In the genomic region with DNA sequence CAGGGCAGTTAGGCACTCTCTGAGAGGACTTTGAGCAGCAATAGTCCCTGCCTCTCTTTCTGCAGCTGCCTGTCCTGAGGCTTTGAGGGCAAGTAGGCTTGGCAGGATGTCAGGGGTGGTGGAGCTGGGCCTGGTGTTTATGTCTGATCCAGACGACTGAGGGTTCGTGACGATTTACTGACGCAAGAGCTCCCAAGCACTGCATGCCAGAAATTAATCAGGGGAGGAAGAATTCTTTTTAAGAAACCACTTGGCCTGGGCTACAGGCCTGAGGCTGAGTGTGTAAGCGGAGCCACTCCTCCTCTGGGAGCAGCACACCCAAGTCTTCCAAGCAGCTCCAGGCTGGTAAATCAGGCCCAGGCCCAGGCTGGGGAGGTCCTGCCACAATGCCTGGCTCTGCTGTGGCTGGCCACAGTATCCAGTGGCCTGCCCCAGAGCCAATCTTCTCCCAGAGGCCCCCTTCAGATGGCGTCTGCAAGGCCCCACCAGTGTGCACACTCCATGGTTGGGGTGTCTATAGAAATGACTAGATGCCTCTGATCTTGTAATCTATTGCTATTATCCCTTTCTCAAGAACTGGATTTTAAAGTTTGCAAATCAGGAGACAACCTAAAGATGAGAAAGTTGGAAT, we compare ENCODE assay signal across 8 mouse cellular contexts.
DNase-seq lines count a peak whose midpoint lies in the region; ATAC-seq lines count a peak whose summit lies in the region.

No protein-coding gene starts in this region.

- WGBS in limb, embryonic 11.5 days = 31% methylated on average over 6 of the region's 6 CpGs
- WGBS in limb, embryonic 10.5 days = 49% methylated on average over 6 of the region's 6 CpGs
- 61% methylated on average over 6 of the region's 6 CpGs for WGBS in embryonic facial prominence, embryonic 11.5 days
- WGBS in heart, embryonic 10.5 days = 51% methylated on average over 6 of the region's 6 CpGs
- WGBS in kidney, embryonic 14.5 days = 34% methylated on average over 6 of the region's 6 CpGs
- WGBS in liver, embryonic 11.5 days = 60% methylated on average over 6 of the region's 6 CpGs

- no peak overlapping the region for H3K4me2 ChIP-seq in limb, embryonic 11.5 days (ENCODE audit: low read depth, severe bottlenecking)
- H3K4me2 ChIP-seq in embryonic facial prominence, embryonic 11.5 days (ENCODE audit: low read depth, low read length) = no peak overlapping the region
- no peak overlapping the region for H3K4me2 ChIP-seq in kidney, embryonic 14.5 days (replicated peaks; ENCODE audit: low read depth, low read length)
- H3K4me2 ChIP-seq in liver, embryonic 11.5 days = no peak overlapping the region

- no peak overlapping the region for H3K9ac ChIP-seq in limb, embryonic 11.5 days (ENCODE audit: low read length)
- H3K9ac ChIP-seq in embryonic facial prominence, embryonic 11.5 days (replicated peaks; ENCODE audit: low read length) = no peak overlapping the region
- H3K9ac ChIP-seq in kidney, embryonic 14.5 days (ENCODE audit: low read depth, low read length) = no peak overlapping the region
- H3K9ac ChIP-seq in liver, embryonic 11.5 days (ENCODE audit: low read depth, low read length) = no peak overlapping the region

- peak; percentile 24 for DNase-seq in limb, embryonic 11.5 days (ENCODE audit: low spot score)
- no peak for DNase-seq in limb, embryonic 10.5 days (ENCODE audit: low spot score)
- DNase-seq in embryonic facial prominence, embryonic 11.5 days (ENCODE audit: low spot score) = peak; percentile 17
- DNase-seq in heart, embryonic 10.5 days (ENCODE audit: low spot score) = no peak
- DNase-seq in liver, embryonic 11.5 days (ENCODE audit: low spot score) = no peak
- peak; percentile 30 for DNase-seq in right cerebral cortex, postnatal 25 days
- DNase-seq in cerebellum, adult 9-10 months = no peak

- peaks cover 7% of the 10 kb centered on the region; the same call in 1 of the 2 replicates for H3K4me1 ChIP-seq in limb, embryonic 11.5 days (ENCODE audit: control insufficient read depth, insufficient read depth, low read length)
- peaks cover 16% of the 10 kb centered on the region for H3K4me1 ChIP-seq in limb, embryonic 10.5 days
- H3K4me1 ChIP-seq in embryonic facial prominence, embryonic 11.5 days (ENCODE audit: control insufficient read depth, insufficient read depth, low read length) = no peaks in the 10 kb centered on the region
- peaks cover 24% of the 10 kb centered on the region for H3K4me1 ChIP-seq in heart, embryonic 10.5 days
- peaks cover 11% of the 10 kb centered on the region; the same call in 1 of the 2 replicates for H3K4me1 ChIP-seq in kidney, embryonic 14.5 days (ENCODE audit: control insufficient read depth, insufficient read depth, low read length)
- peaks cover 19% of the 10 kb centered on the region for H3K4me1 ChIP-seq in liver, embryonic 11.5 days (replicated peaks; ENCODE audit: control insufficient read depth, insufficient read depth, low read length)

- H3K9me3 ChIP-seq in limb, embryonic 11.5 days (ENCODE audit: control insufficient read depth, low read length) = no peaks in the 10 kb centered on the region
- no peaks in the 10 kb centered on the region for H3K9me3 ChIP-seq in limb, embryonic 10.5 days (replicated peaks)
- H3K9me3 ChIP-seq in embryonic facial prominence, embryonic 11.5 days (replicated peaks; ENCODE audit: control insufficient read depth, low read length) = no peaks in the 10 kb centered on the region
- H3K9me3 ChIP-seq in heart, embryonic 10.5 days = no peaks in the 10 kb centered on the region
- H3K9me3 ChIP-seq in kidney, embryonic 14.5 days (ENCODE audit: control insufficient read depth, low read length) = no peaks in the 10 kb centered on the region
- no peaks in the 10 kb centered on the region for H3K9me3 ChIP-seq in liver, embryonic 11.5 days (ENCODE audit: control insufficient read depth, low read length)

- H3K36me3 ChIP-seq in limb, embryonic 11.5 days (ENCODE audit: control insufficient read depth, insufficient read depth, low read length) = peaks cover 3% of the 10 kb centered on the region; the same call in 1 of the 2 replicates
- no peaks in the 10 kb centered on the region for H3K36me3 ChIP-seq in limb, embryonic 10.5 days
- no peaks in the 10 kb centered on the region for H3K36me3 ChIP-seq in embryonic facial prominence, embryonic 11.5 days (replicated peaks; ENCODE audit: control insufficient read depth, insufficient read depth, low read depth, low read length)
- no peaks in the 10 kb centered on the region for H3K36me3 ChIP-seq in heart, embryonic 10.5 days
- no peaks in the 10 kb centered on the region for H3K36me3 ChIP-seq in kidney, embryonic 14.5 days (ENCODE audit: control insufficient read depth, insufficient read depth, low read length)
- no peaks in the 10 kb centered on the region for H3K36me3 ChIP-seq in liver, embryonic 11.5 days (ENCODE audit: control insufficient read depth, insufficient read depth, low read length)

- ATAC-seq in limb, embryonic 11.5 days (ENCODE audit: insufficient number of reproducible peaks, low FRiP score, low TSS enrichment, low read depth) = no peak
- ATAC-seq in embryonic facial prominence, embryonic 11.5 days (replicated peaks; ENCODE audit: insufficient number of reproducible peaks, low FRiP score, low TSS enrichment, low read depth) = 0 out of 2 replicates have a peak, but pooled peaks have one; percentile 39
- peak; percentile 72 for ATAC-seq in kidney, embryonic 14.5 days (ENCODE audit: low FRiP score, low TSS enrichment)
- no peak for ATAC-seq in liver, embryonic 11.5 days (replicated peaks; ENCODE audit: low FRiP score)

- H3K27me3 ChIP-seq in limb, embryonic 11.5 days (ENCODE audit: control insufficient read depth, insufficient read depth, low read length) = no peaks in the 10 kb centered on the region
- H3K27me3 ChIP-seq in limb, embryonic 10.5 days (ENCODE audit: low read depth, poor library complexity, severe bottlenecking) = no peaks in the 10 kb centered on the region
- no peaks in the 10 kb centered on the region for H3K27me3 ChIP-seq in embryonic facial prominence, embryonic 11.5 days (ENCODE audit: control insufficient read depth, insufficient read depth, low read length)
- no peaks in the 10 kb centered on the region for H3K27me3 ChIP-seq in heart, embryonic 10.5 days (ENCODE audit: insufficient read depth, poor library complexity, severe bottlenecking)
- H3K27me3 ChIP-seq in kidney, embryonic 14.5 days (ENCODE audit: control insufficient read depth, insufficient read depth, low read length) = no peaks in the 10 kb centered on the region
- H3K27me3 ChIP-seq in liver, embryonic 11.5 days (replicated peaks; ENCODE audit: control insufficient read depth, insufficient read depth, low read length) = no peaks in the 10 kb centered on the region

- H3K27ac ChIP-seq in limb, embryonic 11.5 days (replicated peaks; ENCODE audit: low read depth, low read length) = peak overlapping the region; percentile 30; the same call in 1 of the 2 replicates
- no peak overlapping the region for H3K27ac ChIP-seq in limb, embryonic 10.5 days
- H3K27ac ChIP-seq in embryonic facial prominence, embryonic 11.5 days (replicated peaks; ENCODE audit: low read depth, low read length) = no peak overlapping the region
- peak overlapping the region; percentile 43; the same call in 1 of the 2 replicates for H3K27ac ChIP-seq in heart, embryonic 10.5 days
- no peak overlapping the region for H3K27ac ChIP-seq in kidney, embryonic 14.5 days (ENCODE audit: low read depth, low read length)
- peak overlapping the region; percentile 48 for H3K27ac ChIP-seq in liver, embryonic 11.5 days (ENCODE audit: low read depth, low read length)

- H3K4me3 ChIP-seq in limb, embryonic 11.5 days (ENCODE audit: low read depth, low read length) = no peak overlapping the region
- H3K4me3 ChIP-seq in limb, embryonic 10.5 days = no peak overlapping the region
- no peak overlapping the region for H3K4me3 ChIP-seq in embryonic facial prominence, embryonic 11.5 days (ENCODE audit: low read depth, low read length)
- no peak overlapping the region for H3K4me3 ChIP-seq in heart, embryonic 10.5 days
- H3K4me3 ChIP-seq in kidney, embryonic 14.5 days (ENCODE audit: low read length) = no peak overlapping the region
- no peak overlapping the region for H3K4me3 ChIP-seq in liver, embryonic 11.5 days (ENCODE audit: low read depth, low read length)

Comparison
In these comparisons a context has a peak if more than half of its experiments do, and no peak if none do; other contexts are left out.
1. DNase-seq: peak in limb, embryonic 11.5 days (single experiment), embryonic facial prominence, embryonic 11.5 days (single experiment) and right cerebral cortex, postnatal 25 days (single experiment); none in limb, embryonic 10.5 days (single experiment), heart, embryonic 10.5 days (single experiment), liver, embryonic 11.5 days (single experiment) and cerebellum, adult 9-10 months (single experiment).
2. H3K27ac ChIP-seq: peak in limb, embryonic 11.5 days (single experiment), heart, embryonic 10.5 days (single experiment) and liver, embryonic 11.5 days (single experiment); none in limb, embryonic 10.5 days (single experiment), embryonic facial prominence, embryonic 11.5 days (single experiment) and kidney, embryonic 14.5 days (single experiment).
3. ATAC-seq: peak in embryonic facial prominence, embryonic 11.5 days (single experiment) and kidney, embryonic 14.5 days (single experiment); none in limb, embryonic 11.5 days (single experiment) and liver, embryonic 11.5 days (single experiment).